Mouse (Mus musculus) gastrocnemius, postnatal 4 days (tissue): ENCODE results near the gene Rps9. TPM values are rescaled to one million over a fixed set of nuclear protein-coding genes. Genes with fewer than 3 reads are reported as not detected.
"Not testable (repeated sequence)": the region's sequence is repeated elsewhere in the genome, so short reads cannot be mapped to it uniquely, and the experiment has no call there.

Source experiments
- DNase-seq, 2 experiments: peaks; one replicate each; pipeline ENCODE4 v3.0.0; 2021 to 2022; ENCODE audit warnings: low spot score in 2 of 2, mixed read lengths in 2 of 2
- total RNA-seq, 2 experiments: library from RNA; stranded (reverse); gene quantifications; 2 replicates each; pipeline ENCODE4 v1.2.3; 2021

Rps9 gene
- total RNA-seq, 2 experiments from 2014 or later, result 942 to 1,092 TPM

DNA sequence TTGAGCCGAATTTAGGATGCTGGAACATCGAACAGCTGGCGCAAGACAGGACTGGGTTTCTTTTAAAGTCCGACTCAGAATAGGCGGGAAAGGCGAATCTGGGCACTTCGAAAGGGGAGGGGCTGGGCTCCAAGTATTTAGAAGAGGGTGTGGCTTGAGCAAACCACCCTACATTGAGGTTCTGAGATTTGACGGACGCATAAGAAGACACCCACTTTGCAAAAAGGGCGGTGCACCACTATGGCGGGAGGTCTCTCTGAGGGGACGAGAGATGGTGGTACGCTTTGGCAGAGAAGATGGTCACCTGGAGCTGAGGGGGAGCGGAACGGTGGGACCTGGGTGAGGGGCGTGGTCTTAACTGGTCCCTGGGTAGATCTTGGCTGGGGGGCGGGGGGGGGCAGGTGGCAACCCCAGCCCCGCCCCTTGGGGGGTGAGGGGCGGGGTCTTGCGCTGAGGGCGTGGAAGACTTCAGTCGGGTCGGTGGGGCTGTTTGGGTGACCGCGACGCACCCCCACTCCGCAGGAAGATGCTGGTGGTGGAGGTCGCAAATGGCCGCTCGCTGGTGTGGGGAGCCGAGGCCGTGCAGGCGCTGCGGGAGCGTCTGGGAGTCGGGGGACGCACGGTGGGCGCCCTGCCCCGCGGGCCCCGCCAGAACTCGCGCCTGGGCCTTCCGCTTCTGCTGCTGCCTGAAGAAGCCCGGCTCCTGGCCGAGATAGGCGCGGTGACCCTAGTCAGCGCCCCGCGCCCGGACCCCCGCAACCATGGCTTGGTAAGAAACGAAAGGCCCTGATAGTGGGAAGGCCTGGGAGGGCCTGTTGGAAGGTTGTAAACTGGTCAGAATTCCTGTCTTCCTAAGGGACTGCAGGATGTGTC, 9.5 kb upstream of the Rps9 start:
- peak; percentile 45 to 75 for DNase-seq

- DNase-seq, result not testable (repeated sequence)
Measured at GRCm38 (mm10) chr7:3694949-3695305, 8.9 kb upstream of the Rps9 start.

GRCm38 (mm10) chr7:3698471-3698870, 5.3 kb upstream of the Rps9 start:
- no peak for DNase-seq

GRCm38 (mm10) chr7:3703148-3703878, 480 bp upstream of the Rps9 start:
- DNase-seq, result no peak

DNA sequence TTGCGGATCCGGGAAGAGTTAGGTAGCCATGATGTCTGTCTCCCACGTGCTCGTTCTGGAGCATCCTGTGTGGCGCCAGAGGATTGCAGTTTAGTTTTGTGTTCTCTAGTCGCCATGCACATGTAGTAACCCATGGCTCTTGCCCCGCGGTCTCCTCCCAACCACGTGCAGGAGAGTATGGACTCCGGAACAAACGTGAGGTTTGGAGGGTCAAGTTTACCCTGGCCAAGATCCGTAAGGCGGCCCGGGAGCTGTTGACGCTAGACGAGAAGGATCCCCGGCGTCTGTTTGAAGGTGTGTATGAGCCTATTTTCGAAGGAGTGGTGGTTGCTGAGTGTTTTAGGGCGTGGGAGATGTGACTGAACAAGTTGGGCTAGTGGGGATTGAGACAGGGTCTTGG, 682 bp downstream of the Rps9 start:
- no peak for DNase-seq

DNA sequence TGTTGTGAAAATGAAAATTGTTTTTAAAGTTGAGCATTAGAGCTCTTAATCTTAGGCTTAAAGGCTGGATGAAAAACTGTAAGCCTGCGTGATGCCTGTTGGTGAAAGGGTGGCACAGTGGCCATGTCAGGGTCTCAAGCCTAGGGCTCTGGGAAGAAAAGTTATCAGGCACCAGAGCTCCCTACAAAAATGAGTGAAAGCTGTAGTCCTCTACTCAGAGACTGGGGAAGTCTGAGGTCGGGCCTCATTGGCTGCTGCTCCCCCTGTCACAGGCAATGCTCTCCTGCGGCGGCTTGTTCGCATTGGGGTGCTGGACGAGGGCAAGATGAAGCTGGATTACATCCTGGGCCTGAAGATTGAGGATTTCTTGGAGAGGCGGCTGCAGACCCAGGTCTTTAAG, 1.7 kb downstream of the Rps9 start:
- DNase-seq, result not testable (repeated sequence)

GRCm38 (mm10) chr7:3705911-3706310, 2.1 kb downstream of the Rps9 start:
- no peak for DNase-seq

DNA sequence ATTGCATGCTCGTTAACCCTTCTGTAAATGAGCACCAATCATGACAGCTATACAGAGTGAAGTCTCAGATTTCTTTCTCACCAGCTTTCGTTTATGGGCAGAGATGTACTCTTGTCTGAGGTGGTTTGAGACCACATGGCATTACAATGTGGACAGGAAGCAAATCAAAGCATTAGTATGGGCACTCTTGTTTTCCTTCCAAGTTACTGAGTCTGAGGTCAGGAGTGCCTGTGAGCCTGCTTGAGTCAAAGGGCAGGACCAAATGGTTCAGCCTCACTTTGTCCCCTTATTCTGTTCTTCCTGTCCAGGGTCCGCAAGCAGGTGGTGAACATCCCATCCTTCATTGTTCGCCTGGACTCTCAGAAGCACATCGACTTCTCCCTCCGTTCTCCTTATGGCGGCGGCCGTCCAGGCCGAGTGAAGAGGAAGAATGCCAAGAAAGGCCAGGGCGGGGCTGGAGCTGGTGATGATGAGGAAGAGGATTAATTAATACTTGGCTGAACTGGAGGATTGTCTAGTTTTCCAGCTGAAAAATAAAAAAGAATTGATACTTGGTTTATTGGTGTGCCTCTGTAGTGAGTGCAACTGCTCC, 2.6 kb downstream of the Rps9 start:
- no peak for DNase-seq

DNA sequence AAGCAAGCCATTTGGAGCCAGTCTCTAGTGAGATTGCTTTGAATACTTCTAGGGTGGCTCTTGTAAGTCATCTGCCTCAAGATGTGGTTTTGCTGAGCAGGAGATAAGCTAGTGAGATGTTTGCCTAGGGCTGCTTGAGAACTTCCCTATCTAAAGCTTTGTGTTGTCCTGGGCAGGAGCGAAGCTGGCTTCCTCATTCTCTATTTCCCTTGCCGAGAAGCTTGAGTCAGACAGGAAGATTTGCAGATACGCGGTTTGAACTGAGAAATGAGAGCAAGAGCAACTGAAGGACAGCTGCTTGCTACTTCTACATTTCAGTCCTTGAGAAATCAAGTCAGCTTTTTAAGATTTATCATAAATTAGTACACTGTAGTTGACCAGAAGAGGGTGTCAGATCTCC, 3.2 kb downstream of the Rps9 start:
- DNase-seq, result no peak

DNA sequence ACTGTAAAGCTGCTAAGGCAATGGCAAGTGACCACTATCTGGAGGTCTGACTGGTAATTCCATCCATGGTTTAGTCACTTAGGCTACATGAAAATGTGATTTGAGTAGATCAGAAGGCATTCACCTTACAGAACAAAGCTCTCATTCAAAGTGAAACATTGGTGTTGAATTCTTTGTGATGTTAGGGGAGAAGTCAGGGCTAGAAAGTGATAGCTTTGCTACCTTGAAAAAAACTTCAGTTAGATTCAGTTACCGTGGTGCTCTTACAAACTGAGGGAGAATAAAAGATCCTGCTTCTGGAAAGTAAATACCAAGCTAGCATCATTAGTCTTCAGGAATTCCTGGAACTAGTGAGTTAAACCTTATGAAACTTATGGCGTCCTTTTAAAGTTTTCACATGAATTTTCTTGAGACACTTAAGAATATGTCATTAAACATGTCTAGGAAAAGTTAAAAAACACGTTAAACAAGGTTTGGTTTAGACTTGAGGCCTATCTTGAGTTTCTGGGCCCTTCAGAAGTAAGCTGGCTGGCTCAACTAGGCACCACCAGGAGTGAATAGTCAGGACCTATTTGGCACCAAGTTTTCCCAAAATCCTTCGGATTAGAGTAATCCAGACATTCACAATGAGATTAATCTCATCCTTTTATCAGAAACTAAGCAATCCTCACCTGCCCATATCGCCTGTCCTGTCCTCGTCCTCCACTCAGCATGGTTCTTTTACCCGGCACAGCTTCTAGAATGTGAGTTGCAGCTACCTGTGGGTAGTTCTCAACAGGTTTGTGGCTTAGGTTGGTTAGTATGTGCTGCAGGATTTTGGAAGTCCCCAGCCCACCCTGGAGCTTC, 4.0 kb downstream of the Rps9 start:
- DNase-seq, result no peak

DNA sequence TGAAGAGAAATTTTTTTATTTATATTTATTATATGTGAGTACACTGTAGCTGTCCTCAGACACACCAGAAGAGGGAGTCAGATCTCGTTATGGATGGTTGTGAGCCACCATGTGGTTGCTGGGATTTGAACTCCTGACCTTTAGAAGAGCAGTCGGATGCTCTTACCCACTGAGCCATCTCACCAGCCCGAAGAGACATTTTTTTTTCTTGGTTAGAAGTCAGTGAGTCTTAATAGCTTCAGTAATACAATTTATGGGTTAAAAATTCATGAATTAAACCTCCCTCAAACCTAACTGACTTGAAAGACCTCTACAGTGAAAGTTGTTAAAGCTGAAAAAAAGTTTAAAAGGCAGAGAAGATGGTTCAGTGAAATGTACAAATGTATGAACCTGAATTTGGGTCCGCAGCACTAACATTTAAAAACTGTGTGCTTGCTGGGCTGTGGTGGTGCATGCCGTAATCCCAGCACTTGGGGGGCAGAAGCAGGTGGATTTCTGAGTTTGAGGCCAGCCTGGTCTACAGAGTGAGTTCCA, 4.7 kb downstream of the Rps9 start:
- not testable (repeated sequence) for DNase-seq

- DNase-seq, result no peak
Measured at GRCm38 (mm10) chr7:3709000-3709399, 5.2 kb downstream of the Rps9 start.

DNA sequence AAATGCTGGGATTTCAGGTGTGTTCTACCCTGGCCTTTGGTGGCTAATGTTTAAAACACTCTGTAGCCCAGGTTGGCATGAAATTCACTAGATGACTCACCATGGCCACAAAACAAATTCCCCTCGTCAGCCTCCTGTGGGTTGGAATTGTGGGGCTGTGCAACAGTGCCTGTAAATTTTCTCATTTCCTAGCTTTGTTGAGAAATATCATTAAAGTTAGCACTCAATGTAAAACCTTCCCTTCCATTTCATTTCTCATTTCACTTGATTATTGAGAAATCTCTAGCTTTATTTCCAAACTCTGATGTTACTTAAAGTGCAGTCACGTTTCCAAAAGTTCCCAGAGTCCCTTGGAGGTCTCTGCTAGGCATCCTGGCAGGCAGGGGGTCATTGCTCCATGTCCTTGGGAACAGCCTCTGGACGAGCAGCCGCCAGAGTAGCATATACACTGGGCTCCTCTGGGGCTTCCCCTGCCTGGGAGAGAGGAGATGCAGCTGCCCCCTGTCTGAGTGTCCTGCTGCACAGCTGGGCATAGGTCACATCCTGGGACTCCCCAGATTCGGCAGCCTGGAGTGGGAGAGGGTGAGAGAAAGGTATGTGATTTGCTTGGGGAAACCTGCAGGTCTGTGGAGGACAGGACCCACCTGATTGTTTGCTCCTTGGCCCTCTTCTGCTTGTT, 8.6 kb downstream of the Rps9 start:
- no peak for DNase-seq

DNA sequence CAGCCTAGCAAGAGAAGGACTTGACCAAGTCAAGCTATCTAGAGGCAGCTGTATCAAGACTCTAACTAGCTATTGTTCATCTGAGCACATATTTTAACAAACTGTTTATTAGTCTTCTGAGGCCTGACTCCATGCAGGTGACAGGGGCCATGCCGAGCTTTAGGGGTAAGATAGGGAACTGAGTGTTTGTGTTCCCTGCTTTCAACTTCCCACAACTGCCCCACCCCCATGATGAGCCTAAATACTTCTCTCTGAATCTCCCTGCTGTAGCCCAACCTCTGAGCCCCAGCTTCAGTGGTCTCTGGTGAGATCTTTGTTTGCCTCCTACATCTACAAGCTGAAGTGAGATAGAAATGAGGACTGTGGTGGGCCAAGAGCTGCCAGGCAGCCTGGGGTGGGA, 11.5 kb downstream of the Rps9 start:
- DNase-seq, result no peak

DNA sequence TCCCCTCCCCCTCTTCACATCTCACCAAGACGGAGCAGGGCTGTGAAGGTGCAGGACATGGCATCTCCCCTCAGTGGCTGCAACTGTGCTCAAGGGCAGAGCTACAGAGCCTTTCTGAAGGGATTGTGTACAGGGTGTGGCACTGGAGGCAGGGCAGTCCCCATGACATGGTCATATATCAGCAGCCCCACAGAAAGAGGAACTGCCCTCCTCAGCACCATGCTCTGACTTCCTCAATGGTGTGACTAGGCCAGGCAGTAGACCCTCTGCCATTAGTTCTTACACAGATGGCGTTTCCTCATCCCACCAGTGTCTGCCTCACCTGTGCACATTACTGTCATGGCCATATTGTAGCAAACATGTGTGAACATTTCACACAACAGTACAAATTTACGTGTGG, 16.5 kb downstream of the Rps9 start, which contains the start of gene Pirb:
Gene Pirb (minus strand): TSS at position 124 of the 400 bp plus-strand sequence.
- DNase-seq, result not testable (repeated sequence)

DNA sequence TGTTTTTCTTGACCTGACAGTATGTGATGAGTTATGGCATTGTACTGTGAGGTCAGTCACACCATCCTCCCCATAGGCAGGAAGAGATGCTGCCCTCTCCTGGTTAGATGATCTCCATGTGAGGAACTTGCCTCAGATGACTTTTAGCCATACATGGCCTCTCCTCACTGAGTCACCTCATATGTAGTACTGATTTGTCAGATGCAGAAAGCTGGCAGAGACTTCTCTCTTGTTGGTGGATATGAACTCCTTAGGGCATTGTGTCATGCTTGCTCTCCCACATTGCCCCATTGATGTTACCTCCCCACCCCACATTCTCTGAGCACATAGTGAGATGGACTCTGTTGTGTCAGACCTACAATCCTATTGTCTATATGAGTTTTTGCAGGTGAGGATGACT, 21.7 kb downstream of the Rps9 start:
- not testable (repeated sequence) for DNase-seq

DNA sequence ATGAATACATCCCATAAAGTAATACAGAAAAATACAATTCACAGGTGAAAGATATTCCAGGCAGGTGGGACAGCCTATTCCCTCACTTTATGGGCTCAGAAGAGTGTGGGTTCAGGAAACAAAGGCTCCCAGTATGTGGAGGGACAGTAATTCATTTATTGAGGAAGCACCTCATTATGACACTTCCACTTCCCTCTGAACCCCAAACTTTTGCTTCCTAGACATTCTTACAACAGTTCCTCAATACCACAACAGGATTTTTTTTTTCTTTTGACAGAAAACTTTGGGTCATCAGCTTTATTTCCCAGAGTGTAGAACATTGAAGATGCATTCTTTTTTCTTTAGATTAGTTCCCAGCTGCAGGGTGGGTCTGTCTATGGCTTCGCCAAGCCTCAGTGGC, 28.9 kb downstream of the Rps9 start:
- DNase-seq, result not testable (repeated sequence)
